Mouse (Mus musculus): ENCODE data around the gene Zbtb20.

DNA sequence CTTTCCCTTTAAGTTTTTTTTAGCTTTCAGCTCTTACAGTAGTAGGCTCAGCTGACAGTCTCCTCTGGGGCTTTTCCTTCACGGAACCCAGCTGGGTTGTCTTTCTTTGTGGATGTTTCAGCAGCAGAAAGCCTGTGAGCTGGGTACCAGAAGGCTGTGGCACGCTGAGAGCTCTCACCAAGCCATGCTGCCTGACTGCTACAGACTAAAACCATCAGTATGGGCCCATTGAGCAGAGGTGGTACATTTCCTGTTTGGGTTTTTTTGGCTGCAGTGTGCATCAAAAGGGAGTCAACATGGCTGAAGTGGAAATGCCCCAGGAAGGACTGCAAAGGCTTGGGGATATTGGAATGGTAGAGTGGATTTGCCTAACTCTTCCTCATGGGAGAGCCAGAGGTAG is 724.0 kb downstream of the Zbtb20 start:
- TF ChIP-seq CTCF (IDR thresholded peaks at IDR 0.05; ENCODE audit: control insufficient read depth, insufficient read depth, insufficient replicate concordance, low read depth, low read length) (no peak), POLR2A (IDR thresholded peaks at IDR 0.05; ENCODE audit: control insufficient read depth, low read depth, low read length) (no peak)
